Mouse (Mus musculus): ENCODE results near the gene Mrpl4.

Gene Mrpl4

GRCm38 (mm10) chr9:21018600-21018999 lies 16.1 kb downstream of the Mrpl4 start:
- DNase-seq: no peak

GRCm38 (mm10) chr9:21021363-21021762 lies 18.8 kb downstream of the Mrpl4 start:
- DNase-seq: no peak

- DNase-seq: no peak
Measured at GRCm38 (mm10) chr9:21022288-21022687, 19.8 kb downstream of the Mrpl4 start.

- no peak for DNase-seq
Measured at GRCm38 (mm10) chr9:21022726-21023125, 20.2 kb downstream of the Mrpl4 start.

GRCm38 (mm10) chr9:21025258-21025810 lies 22.8 kb downstream of the Mrpl4 start:
- no peak for DNase-seq

GRCm38 (mm10) chr9:21026849-21027248 lies 24.3 kb downstream of the Mrpl4 start:
- no peak for DNase-seq

GRCm38 (mm10) chr9:21027774-21028290 lies 25.3 kb downstream of the Mrpl4 start:
- no peak for DNase-seq

- DNase-seq: no peak
Measured at GRCm38 (mm10) chr9:21028560-21029110, 26.1 kb downstream of the Mrpl4 start.

GRCm38 (mm10) chr9:21029291-21030054 lies 26.9 kb downstream of the Mrpl4 start, which contains the start of gene Icam4:
Gene Icam4, plus strand, starts transcription at chr9:21029373.
- no peak for DNase-seq

- no peak for DNase-seq
Measured at GRCm38 (mm10) chr9:21030055-21030600, 27.6 kb downstream of the Mrpl4 start.

GRCm38 (mm10) chr9:21030781-21031250 lies 28.3 kb downstream of the Mrpl4 start:
- peak; percentile 76 for DNase-seq

GRCm38 (mm10) chr9:21031251-21031895 lies 28.8 kb downstream of the Mrpl4 start:
- DNase-seq: peak; percentile 85

- peak; percentile 90 for DNase-seq
Measured at GRCm38 (mm10) chr9:21031896-21032351, 29.4 kb downstream of the Mrpl4 start, which contains the start of gene Icam5. Gene Icam5, plus strand, starts transcription at chr9:21032073.

GRCm38 (mm10) chr9:21032491-21032890 lies 30.0 kb downstream of the Mrpl4 start:
- DNase-seq: no peak

GRCm38 (mm10) chr9:21033136-21033535 lies 30.6 kb downstream of the Mrpl4 start:
- DNase-seq: no peak

GRCm38 (mm10) chr9:21034481-21035085 lies 32.0 kb downstream of the Mrpl4 start:
- no peak for DNase-seq

- DNase-seq: no peak
Measured at GRCm38 (mm10) chr9:21035586-21035985, 33.0 kb downstream of the Mrpl4 start.

- no peak for DNase-seq
Measured at GRCm38 (mm10) chr9:21036161-21036560, 33.6 kb downstream of the Mrpl4 start.

GRCm38 (mm10) chr9:21036666-21037065 lies 34.1 kb downstream of the Mrpl4 start:
- DNase-seq: no peak

GRCm38 (mm10) chr9:21037481-21037891 lies 34.9 kb downstream of the Mrpl4 start:
- DNase-seq: no peak

- no peak for DNase-seq
Measured at GRCm38 (mm10) chr9:21039779-21040178, 37.2 kb downstream of the Mrpl4 start.

GRCm38 (mm10) chr9:21041308-21041707 lies 38.8 kb downstream of the Mrpl4 start:
- DNase-seq: peak; percentile 78

Measured in right cerebral cortex, postnatal 25 days (tissue).